Mouse (Mus musculus) intestine, embryonic 14.5 days (tissue): ENCODE data around the gene C1qtnf1. TPM values are rescaled to one million over a fixed set of nuclear protein-coding genes. Genes with fewer than 3 reads are reported as not detected.

ENCODE experiments used
- ATAC-seq: fragments of 200-750 bp; cut with Nextera tagmentation; replicated peaks from 2 replicates; pipeline ENCODE4 v1.8.0; 2017; ENCODE audit warnings: low read depth, moderate number of reproducible peaks, moderate TSS enrichment, moderate library complexity; ENCODE audit not compliant: low FRiP score, low TSS enrichment
- DNase-seq: peaks from one replicate; pipeline ENCODE4 v3.0.0-alpha.2; 2018; ENCODE audit warnings: low spot score
- H3K27ac ChIP-seq: fragments of 300-500 bp; sonication (generic); 2 replicates; pipeline ENCODE4 v1.5.1; 2014; ENCODE audit warnings: low read depth, mild to moderate bottlenecking, control low read depth
- H3K27me3 ChIP-seq: fragments of 300-500 bp; sonication (generic); replicated peaks from 2 replicates; pipeline ENCODE4 v1.6.1; 2014; ENCODE audit warnings: low read length, control low read depth; ENCODE audit not compliant: control insufficient read depth, insufficient read depth
- H3K36me3 ChIP-seq: fragments of 300-500 bp; sonication (generic); 2 replicates; pipeline ENCODE4 v1.6.1; 2014; ENCODE audit warnings: low read length, control low read depth; ENCODE audit not compliant: control insufficient read depth, insufficient read depth
- H3K4me1 ChIP-seq: fragments of 300-500 bp; sonication (generic); replicated peaks from 2 replicates; pipeline ENCODE4 v1.6.1; 2014; ENCODE audit warnings: low read length, control low read depth, mixed read lengths; ENCODE audit not compliant: control insufficient read depth, insufficient read depth
- H3K4me2 ChIP-seq: fragments of 300-500 bp; sonication (generic); 2 replicates; pipeline ENCODE4 v1.6.1; 2014; ENCODE audit warnings: low read length
- H3K4me3 ChIP-seq: fragments of 300-500 bp; sonication (generic); 2 replicates; pipeline ENCODE4 v1.5.1; 2014; ENCODE audit warnings: low read depth, low read length, control low read depth, mixed read lengths
- H3K9ac ChIP-seq: fragments of 300-500 bp; sonication (generic); 2 replicates; pipeline ENCODE4 v1.6.1; 2014; ENCODE audit warnings: mild to moderate bottlenecking, low read length
- H3K9me3 ChIP-seq: fragments of 300-500 bp; sonication (generic); 2 replicates; pipeline ENCODE4 v1.6.1; 2016; ENCODE audit warnings: low read length, control low read depth; ENCODE audit not compliant: control insufficient read depth
- WGBS: fragments of 180-500 bp; shearing (Covaris S2); extraction: QIAGEN DNeasy Blood & Tissue Kit; methylation state at CpG from one replicate; pipeline ENCODE4 v1.1.7; 2014; 5-methylcytosine and 5-hydroxymethylcytosine counted together
- polyA plus RNA-seq: library from polyadenylated mRNA; unstranded; fragments of >200 nt; fragmentation: Nextera tagmentation; extraction: Ambion mirVana; gene quantifications from 2 replicates; pipeline ENCODE4 v1.2.1, GENCODE M21; 2014

C1qtnf1 gene
- polyA plus RNA-seq, 1 experiment from 2014 or later: 7.1 TPM

DNA sequence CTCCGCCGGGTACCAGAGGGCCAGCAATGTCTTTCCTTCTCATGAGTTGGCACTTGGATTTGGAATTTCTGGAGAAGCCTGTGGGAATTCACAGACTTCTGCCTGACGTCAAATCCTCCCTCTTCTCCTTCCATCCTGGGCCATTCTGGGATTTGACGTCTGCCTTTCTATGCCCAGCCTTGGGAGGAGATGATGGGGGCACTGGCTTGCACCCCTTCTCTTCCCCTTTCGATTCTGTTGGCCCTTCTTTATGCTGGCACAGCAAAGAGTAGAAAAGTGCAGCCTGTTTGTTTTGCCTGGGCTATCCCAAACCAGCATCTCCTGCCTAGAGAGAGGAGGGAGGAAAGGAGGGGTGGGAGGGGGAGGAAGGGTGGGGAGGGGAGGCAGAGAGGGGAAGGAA lies 1.2 kb upstream of the C1qtnf1 start:
- Histone ChIP-seq H3K9ac (no peak overlapping the region), H3K4me2 (no peak overlapping the region), H3K4me1 (peaks cover 45% of the 10 kb centered on the region), H3K4me3 (no peak overlapping the region), H3K9me3 (no peaks in the 10 kb centered on the region), H3K27ac (no peak overlapping the region), H3K36me3 (no peaks in the 10 kb centered on the region), H3K27me3 (no peaks in the 10 kb centered on the region)
- DNase-seq: no peak
- no peak for ATAC-seq
- 70% methylated on average over 5 of the region's 5 CpGs for WGBS

DNA sequence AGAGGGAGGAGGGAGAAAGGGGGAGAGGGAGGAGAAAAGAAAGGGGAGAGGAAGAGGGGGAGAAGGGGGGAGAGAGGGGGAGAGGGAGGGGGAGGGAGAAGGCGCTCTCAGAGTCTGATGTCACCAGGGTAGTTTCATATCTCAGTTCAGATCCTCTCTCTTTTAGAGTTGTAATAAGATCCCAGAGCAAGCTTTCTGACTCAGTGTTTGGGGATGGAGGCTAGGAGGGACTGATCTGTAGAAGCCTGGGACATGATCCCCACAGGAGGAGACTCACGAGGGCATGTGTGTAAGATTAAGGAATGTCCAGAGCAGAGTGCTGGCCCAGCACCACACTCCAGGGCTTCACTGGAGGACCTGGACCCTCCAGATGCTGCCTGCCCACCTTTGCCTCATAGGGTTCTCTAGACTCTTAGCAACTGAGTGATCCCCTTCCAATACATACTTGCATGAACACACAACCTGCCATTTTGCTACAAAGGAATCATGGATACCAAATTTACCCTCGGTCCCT lies 680 bp upstream of the C1qtnf1 start:
- H3K36me3 ChIP-seq: no peaks in the 10 kb centered on the region
- no peak for ATAC-seq
- H3K9me3 ChIP-seq: no peaks in the 10 kb centered on the region
- H3K27me3 ChIP-seq: no peaks in the 10 kb centered on the region
- H3K4me3 ChIP-seq: 0 out of 2 replicates have a peak overlapping the region, but pooled peaks have one; percentile 40
- DNase-seq: no peak
- H3K9ac ChIP-seq: 0 out of 2 replicates have a peak overlapping the region, but pooled peaks have one; percentile 5
- H3K27ac ChIP-seq: peak overlapping the region; percentile 82
- peaks cover 48% of the 10 kb centered on the region for H3K4me1 ChIP-seq
- WGBS: 38% methylated on average over 3 of the region's 3 CpGs
- peak overlapping the region; percentile 62 for H3K4me2 ChIP-seq

DNA sequence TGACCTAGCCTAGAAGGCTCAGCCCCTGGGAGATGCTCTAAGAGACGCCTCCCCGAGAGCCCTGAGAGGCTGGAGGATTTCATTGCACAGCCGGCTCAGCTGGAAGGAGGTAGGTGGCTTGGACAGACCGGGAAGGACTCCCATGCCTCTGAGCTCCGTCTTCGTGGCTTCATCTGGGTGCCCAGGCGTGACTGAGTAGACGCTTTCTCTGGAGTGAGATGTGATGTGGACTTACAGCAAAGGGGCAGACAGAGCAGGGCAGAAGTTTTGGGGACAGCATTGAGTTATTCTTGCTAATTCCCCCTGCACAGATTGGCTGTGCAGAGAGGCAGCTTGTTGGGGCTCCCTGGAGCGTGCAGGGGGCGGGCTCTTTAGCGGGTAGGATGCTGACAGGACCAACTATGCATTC lies 461 bp downstream of the C1qtnf1 start:
- Histone ChIP-seq H3K27ac (peak overlapping the region; percentile 82), H3K4me3 (peak overlapping the region; percentile 40), H3K4me2 (peak overlapping the region; percentile 62), H3K9ac (peak overlapping the region; percentile 41), H3K4me1 (peaks cover 52% of the 10 kb centered on the region), H3K27me3 (no peaks in the 10 kb centered on the region), H3K36me3 (no peaks in the 10 kb centered on the region), H3K9me3 (no peaks in the 10 kb centered on the region)
- DNase-seq: peak; percentile 69
- no peak for ATAC-seq
- whole genome bisulfite sequencing: 10% methylated on average over 11 of the region's 11 CpGs

DNA sequence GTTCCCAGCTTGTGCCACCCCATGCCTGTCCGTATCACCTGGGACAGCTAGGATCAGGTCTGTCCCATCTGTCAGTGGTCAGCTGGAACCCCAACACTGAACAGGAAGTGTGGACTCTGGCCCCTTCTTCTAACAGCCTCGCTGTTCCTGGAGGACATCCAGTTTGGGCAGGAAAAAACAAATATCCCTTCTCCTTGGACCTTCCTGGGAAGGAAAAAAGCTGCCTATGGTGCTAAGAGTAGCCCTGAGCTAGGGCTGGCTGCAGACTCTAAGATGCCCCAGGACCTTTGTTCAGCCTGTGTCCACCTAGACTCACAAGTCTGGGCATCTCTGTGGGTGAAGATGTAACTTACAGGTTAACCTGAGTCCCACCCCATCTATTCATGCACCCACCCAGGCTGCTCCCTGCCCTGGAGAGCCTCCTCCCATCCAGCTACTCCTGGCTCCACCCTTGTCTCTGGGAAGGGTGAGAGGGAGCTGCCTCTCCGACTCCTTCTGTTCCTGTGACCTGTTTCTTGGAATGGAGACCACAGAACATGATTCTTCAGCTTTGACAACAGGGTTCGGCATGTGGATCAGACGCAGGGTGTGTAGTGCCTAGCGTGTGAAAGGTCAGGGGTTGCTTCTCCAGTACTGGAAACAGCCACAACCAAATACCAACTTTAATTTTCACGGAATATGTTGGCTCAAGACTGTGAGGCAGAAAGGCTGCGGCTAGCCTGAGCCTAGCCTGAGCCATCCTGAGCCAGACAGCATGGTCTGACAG lies 1.1 kb downstream of the C1qtnf1 start:
- no peak overlapping the region for H3K9ac ChIP-seq
- peak overlapping the region; percentile 9 for H3K27ac ChIP-seq
- H3K4me1 ChIP-seq: peaks cover 52% of the 10 kb centered on the region
- ATAC-seq (no peak), DNase-seq (no peak)
- H3K27me3 ChIP-seq: no peaks in the 10 kb centered on the region
- peak overlapping the region; percentile 62 for H3K4me2 ChIP-seq
- 35% methylated on average over 8 of the region's 8 CpGs for WGBS
- no peaks in the 10 kb centered on the region for H3K36me3 ChIP-seq
- no peaks in the 10 kb centered on the region for H3K9me3 ChIP-seq
- H3K4me3 ChIP-seq: peak overlapping the region; percentile 40

- Histone ChIP-seq H3K4me1 (peaks cover 52% of the 10 kb centered on the region), H3K36me3 (no peaks in the 10 kb centered on the region), H3K27me3 (no peaks in the 10 kb centered on the region), H3K27ac (no peak overlapping the region), H3K9ac (no peak overlapping the region), H3K4me2 (no peak overlapping the region), H3K9me3 (no peaks in the 10 kb centered on the region), H3K4me3 (no peak overlapping the region)
- DNase-seq: no peak
- ATAC-seq: no peak
- WGBS: 42% methylated on average over 4 of the region's 4 CpGs
These were observed 2.4 kb downstream of the C1qtnf1 start for GRCm38 (mm10) chr11:118430291-118430885.

GRCm38 (mm10) chr11:118431100-118431948 lies 3.3 kb downstream of the C1qtnf1 start:
- WGBS: 61% methylated on average over 16 of the region's 16 CpGs
- peaks cover 52% of the 10 kb centered on the region for H3K4me1 ChIP-seq
- no peak overlapping the region for H3K4me3 ChIP-seq
- DNase-seq: no peak
- H3K27ac ChIP-seq: peak overlapping the region; percentile 52
- H3K27me3 ChIP-seq: no peaks in the 10 kb centered on the region
- no peak overlapping the region for H3K9ac ChIP-seq
- H3K36me3 ChIP-seq: no peaks in the 10 kb centered on the region
- ATAC-seq: no peak
- no peaks in the 10 kb centered on the region for H3K9me3 ChIP-seq
- H3K4me2 ChIP-seq: no peak overlapping the region

DNA sequence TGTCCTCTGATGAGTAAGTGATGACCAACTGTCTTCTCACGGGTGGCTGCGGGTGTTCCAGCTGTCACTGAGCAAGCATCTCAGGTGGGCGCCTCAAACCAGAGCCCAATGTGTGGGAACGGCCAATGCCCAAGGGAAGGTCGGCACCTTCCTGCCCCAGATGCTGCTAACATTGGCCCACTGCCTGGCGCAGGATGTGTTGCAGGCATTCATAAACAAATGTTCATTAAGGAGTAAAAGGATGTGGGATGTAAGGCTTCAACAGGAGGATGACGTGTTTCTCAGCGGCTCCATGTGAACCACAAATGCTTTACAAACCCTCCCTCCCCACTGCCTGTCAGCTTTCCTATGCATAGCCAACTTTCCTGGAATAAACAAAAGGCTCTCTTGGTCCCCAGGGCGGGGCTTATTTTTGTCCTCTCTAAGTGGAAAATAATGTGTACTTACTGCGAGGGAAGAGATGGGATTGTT lies 5.4 kb downstream of the C1qtnf1 start:
- Histone ChIP-seq H3K27ac (no peak overlapping the region; the same call in 1 of the 2 replicates), H3K9me3 (no peaks in the 10 kb centered on the region), H3K4me2 (peak overlapping the region; percentile 44), H3K9ac (peak overlapping the region; percentile 17), H3K27me3 (no peaks in the 10 kb centered on the region), H3K4me3 (peak overlapping the region; percentile 13), H3K4me1 (peaks cover 43% of the 10 kb centered on the region), H3K36me3 (no peaks in the 10 kb centered on the region)
- ATAC-seq (no peak), DNase-seq (no peak)
- WGBS: 47% methylated on average over 10 of the region's 10 CpGs

DNA sequence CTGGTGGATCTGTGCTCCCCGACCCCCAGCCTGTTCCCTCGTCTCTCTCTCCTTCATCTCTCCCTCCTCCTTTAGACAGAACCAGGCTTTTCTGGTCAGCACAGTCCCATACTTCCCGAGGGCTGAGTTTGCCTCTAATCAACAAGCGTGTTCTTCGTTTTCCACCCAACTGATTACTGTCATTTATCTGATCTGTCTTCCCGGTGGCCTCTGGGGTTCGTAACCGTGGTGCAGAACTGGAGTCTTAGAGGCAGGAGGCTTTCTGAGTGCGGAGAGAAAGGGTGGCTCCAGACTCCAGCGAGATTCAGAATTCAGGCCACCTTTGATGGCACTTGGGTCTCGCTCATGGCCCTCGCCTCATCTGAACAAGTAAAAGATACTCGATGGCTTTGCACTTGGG lies 6.1 kb downstream of the C1qtnf1 start:
- Histone ChIP-seq H3K27me3 (no peaks in the 10 kb centered on the region), H3K9me3 (no peaks in the 10 kb centered on the region), H3K27ac (no peak overlapping the region; the same call in 1 of the 2 replicates), H3K4me3 (peak overlapping the region; percentile 13), H3K4me1 (peaks cover 44% of the 10 kb centered on the region), H3K9ac (peak overlapping the region; percentile 17), H3K4me2 (peak overlapping the region; percentile 44), H3K36me3 (no peaks in the 10 kb centered on the region)
- ATAC-seq (no peak), DNase-seq (no peak)
- whole genome bisulfite sequencing: 28% methylated on average over 13 of the region's 13 CpGs
